Mouse (Mus musculus): ENCODE measurements around the gene Rbmxl2. TPM values are rescaled to one million over a fixed set of nuclear protein-coding genes. Genes with fewer than 3 reads are reported as not detected.

The Rbmxl2 gene
- polyA plus RNA-seq, 1 experiment from 2014 or later = not detected

GRCm38 (mm10) chr7:107253355-107253754 lies 44.1 kb downstream of the Rbmxl2 start:
- no peaks in the 10 kb centered on the region for H3K36me3 ChIP-seq
- H3K9ac ChIP-seq = no peak overlapping the region
- 92% methylated on average over 3 of the region's 3 CpGs for WGBS
- no peaks in the 10 kb centered on the region for H3K9me3 ChIP-seq
- no peaks in the 10 kb centered on the region for H3K27me3 ChIP-seq
- no peak overlapping the region for H3K4me2 ChIP-seq
- no peak overlapping the region for H3K27ac ChIP-seq
- no peak for ATAC-seq (ENCODE audit: low FRiP score)
- no peak overlapping the region for H3K4me3 ChIP-seq
- H3K4me1 ChIP-seq (replicated peaks) = no peaks in the 10 kb centered on the region

GRCm38 (mm10) chr7:107259936-107260335 lies 50.7 kb downstream of the Rbmxl2 start:
- Histone ChIP-seq H3K36me3 (no peaks in the 10 kb centered on the region), H3K9ac (no peak overlapping the region), H3K4me3 (no peak overlapping the region), H3K27ac (no peak overlapping the region), H3K9me3 (no peaks in the 10 kb centered on the region), H3K4me2 (no peak overlapping the region), H3K4me1 (replicated peaks) (no peaks in the 10 kb centered on the region), H3K27me3 (no peaks in the 10 kb centered on the region)
- WGBS = 82% methylated on average over 5 of the region's 5 CpGs
- ATAC-seq (ENCODE audit: low FRiP score) = no peak

Other genes starting within 250 kb of the Rbmxl2 start
- gene Olfr6, start 245.5 kb upstream of the Rbmxl2 start, polyA plus RNA-seq (2015; fragmentation: Nextera tagmentation; extraction: Ambion mirVana) = not detected in 2 replicates
- gene Olfr711, start 234.0 kb upstream of the Rbmxl2 start, polyA plus RNA-seq (2015; fragmentation: Nextera tagmentation; extraction: Ambion mirVana) = not detected in 2 replicates
- not detected in 2 replicates for gene Olfr2, start 203.4 kb upstream of the Rbmxl2 start, polyA plus RNA-seq (2015; fragmentation: Nextera tagmentation; extraction: Ambion mirVana)
- gene Olfr713, start 178.3 kb upstream of the Rbmxl2 start, polyA plus RNA-seq (2015; fragmentation: Nextera tagmentation; extraction: Ambion mirVana) = not detected in 2 replicates
- not detected in 2 replicates for gene Olfr714, start 138.5 kb upstream of the Rbmxl2 start, polyA plus RNA-seq (2015; fragmentation: Nextera tagmentation; extraction: Ambion mirVana)
- not detected in 2 replicates for gene Olfr17, start 116.2 kb upstream of the Rbmxl2 start, polyA plus RNA-seq (2015; fragmentation: Nextera tagmentation; extraction: Ambion mirVana)
- gene Olfr715b, start 99.1 kb upstream of the Rbmxl2 start, polyA plus RNA-seq (2015; fragmentation: Nextera tagmentation; extraction: Ambion mirVana) = not detected in 2 replicates
- gene Olfr715, start 78.4 kb upstream of the Rbmxl2 start, polyA plus RNA-seq (2015; fragmentation: Nextera tagmentation; extraction: Ambion mirVana) = not detected in 2 replicates
- not detected in 2 replicates for gene Olfr716, start 71.1 kb upstream of the Rbmxl2 start, polyA plus RNA-seq (2015; fragmentation: Nextera tagmentation; extraction: Ambion mirVana)
- not detected in 2 replicates for gene Nlrp14, start 42.5 kb upstream of the Rbmxl2 start, polyA plus RNA-seq (2015; fragmentation: Nextera tagmentation; extraction: Ambion mirVana)
- gene Syt9, start 161.3 kb downstream of the Rbmxl2 start, polyA plus RNA-seq (2015; fragmentation: Nextera tagmentation; extraction: Ambion mirVana) = 6.1 TPM in 2 replicates